Mouse (Mus musculus): ENCODE data around the gene Traf3.
A peak's percentile ranks its signal among the peaks of the same experiment; 100 is the strongest.

The Traf3 gene

GRCm38 (mm10) chr12:111165831-111166591 is at the start of gene Traf3:
Traf3 (plus strand) TSS chr12:111166370.
- peak; percentile 92 for DNase-seq (ENCODE audit: low read depth, low spot score)
- Histone ChIP-seq H3K36me3 (ENCODE audit: control insufficient read depth, insufficient read depth, low read length, poor library complexity, severe bottlenecking) (no peaks in the 10 kb centered on the region), H3K27me3 (ENCODE audit: control insufficient read depth, insufficient read depth, low read length, poor library complexity, severe bottlenecking) (no peaks in the 10 kb centered on the region)

- no peaks in the 10 kb centered on the region for H3K27me3 ChIP-seq (ENCODE audit: control insufficient read depth, insufficient read depth, low read length, poor library complexity, severe bottlenecking)
- DNase-seq (ENCODE audit: low read depth, low spot score) = no peak
- H3K36me3 ChIP-seq (ENCODE audit: control insufficient read depth, insufficient read depth, low read length, poor library complexity, severe bottlenecking) = no peaks in the 10 kb centered on the region
Observed at GRCm38 (mm10) chr12:111119506-111120085, 46.6 kb upstream of the Traf3 start.

GRCm38 (mm10) chr12:111120976-111121645 is 45.1 kb upstream of the Traf3 start:
- Histone ChIP-seq H3K27me3 (ENCODE audit: control insufficient read depth, insufficient read depth, low read length, poor library complexity, severe bottlenecking) (no peaks in the 10 kb centered on the region), H3K36me3 (ENCODE audit: control insufficient read depth, insufficient read depth, low read length, poor library complexity, severe bottlenecking) (no peaks in the 10 kb centered on the region)
- no peak for DNase-seq (ENCODE audit: low read depth, low spot score)

GRCm38 (mm10) chr12:111122332-111122852 is 43.8 kb upstream of the Traf3 start:
- Histone ChIP-seq H3K36me3 (ENCODE audit: control insufficient read depth, insufficient read depth, low read length, poor library complexity, severe bottlenecking) (no peaks in the 10 kb centered on the region), H3K27me3 (ENCODE audit: control insufficient read depth, insufficient read depth, low read length, poor library complexity, severe bottlenecking) (no peaks in the 10 kb centered on the region)
- peak; percentile 68 for DNase-seq (ENCODE audit: low read depth, low spot score)

GRCm38 (mm10) chr12:111124601-111125260 is 41.4 kb upstream of the Traf3 start:
- no peaks in the 10 kb centered on the region for H3K27me3 ChIP-seq (ENCODE audit: control insufficient read depth, insufficient read depth, low read length, poor library complexity, severe bottlenecking)
- H3K36me3 ChIP-seq (ENCODE audit: control insufficient read depth, insufficient read depth, low read length, poor library complexity, severe bottlenecking) = no peaks in the 10 kb centered on the region
- DNase-seq (ENCODE audit: low read depth, low spot score) = no peak

GRCm38 (mm10) chr12:111125666-111126065 is 40.5 kb upstream of the Traf3 start:
- Histone ChIP-seq H3K27me3 (ENCODE audit: control insufficient read depth, insufficient read depth, low read length, poor library complexity, severe bottlenecking) (no peaks in the 10 kb centered on the region), H3K36me3 (ENCODE audit: control insufficient read depth, insufficient read depth, low read length, poor library complexity, severe bottlenecking) (no peaks in the 10 kb centered on the region)
- no peak for DNase-seq (ENCODE audit: low read depth, low spot score)

GRCm38 (mm10) chr12:111134169-111134568 is 32.0 kb upstream of the Traf3 start:
- Histone ChIP-seq H3K36me3 (ENCODE audit: control insufficient read depth, insufficient read depth, low read length, poor library complexity, severe bottlenecking) (no peaks in the 10 kb centered on the region), H3K27me3 (ENCODE audit: control insufficient read depth, insufficient read depth, low read length, poor library complexity, severe bottlenecking) (no peaks in the 10 kb centered on the region)
- no peak for DNase-seq (ENCODE audit: low read depth, low spot score)

GRCm38 (mm10) chr12:111134791-111135733 is 31.1 kb upstream of the Traf3 start:
- Histone ChIP-seq H3K27me3 (ENCODE audit: control insufficient read depth, insufficient read depth, low read length, poor library complexity, severe bottlenecking) (no peaks in the 10 kb centered on the region), H3K36me3 (ENCODE audit: control insufficient read depth, insufficient read depth, low read length, poor library complexity, severe bottlenecking) (no peaks in the 10 kb centered on the region)
- no peak for DNase-seq (ENCODE audit: low read depth, low spot score)

GRCm38 (mm10) chr12:111135953-111136352 is 30.2 kb upstream of the Traf3 start:
- no peak for DNase-seq (ENCODE audit: low read depth, low spot score)
- no peaks in the 10 kb centered on the region for H3K27me3 ChIP-seq (ENCODE audit: control insufficient read depth, insufficient read depth, low read length, poor library complexity, severe bottlenecking)
- H3K36me3 ChIP-seq (ENCODE audit: control insufficient read depth, insufficient read depth, low read length, poor library complexity, severe bottlenecking) = no peaks in the 10 kb centered on the region

- DNase-seq (ENCODE audit: low read depth, low spot score) = peak; percentile 62
- Histone ChIP-seq H3K27me3 (ENCODE audit: control insufficient read depth, insufficient read depth, low read length, poor library complexity, severe bottlenecking) (no peaks in the 10 kb centered on the region), H3K36me3 (ENCODE audit: control insufficient read depth, insufficient read depth, low read length, poor library complexity, severe bottlenecking) (no peaks in the 10 kb centered on the region)
Observed at GRCm38 (mm10) chr12:111137079-111137478, 29.1 kb upstream of the Traf3 start.

GRCm38 (mm10) chr12:111143005-111143508 is 23.1 kb upstream of the Traf3 start:
- no peaks in the 10 kb centered on the region for H3K27me3 ChIP-seq (ENCODE audit: control insufficient read depth, insufficient read depth, low read length, poor library complexity, severe bottlenecking)
- H3K36me3 ChIP-seq (ENCODE audit: control insufficient read depth, insufficient read depth, low read length, poor library complexity, severe bottlenecking) = no peaks in the 10 kb centered on the region
- DNase-seq (ENCODE audit: low read depth, low spot score) = peak; percentile 49

- no peaks in the 10 kb centered on the region for H3K27me3 ChIP-seq (ENCODE audit: control insufficient read depth, insufficient read depth, low read length, poor library complexity, severe bottlenecking)
- DNase-seq (ENCODE audit: low read depth, low spot score) = no peak
- H3K36me3 ChIP-seq (ENCODE audit: control insufficient read depth, insufficient read depth, low read length, poor library complexity, severe bottlenecking) = no peaks in the 10 kb centered on the region
Observed at GRCm38 (mm10) chr12:111143509-111144063, 22.6 kb upstream of the Traf3 start.

GRCm38 (mm10) chr12:111144598-111144997 is 21.6 kb upstream of the Traf3 start:
- H3K27me3 ChIP-seq (ENCODE audit: control insufficient read depth, insufficient read depth, low read length, poor library complexity, severe bottlenecking) = no peaks in the 10 kb centered on the region
- no peak for DNase-seq (ENCODE audit: low read depth, low spot score)
- no peaks in the 10 kb centered on the region for H3K36me3 ChIP-seq (ENCODE audit: control insufficient read depth, insufficient read depth, low read length, poor library complexity, severe bottlenecking)

Measured in splenic B cell, adult 2 months (primary cell).